Mouse (Mus musculus): ENCODE measurements at regions not wholly inside any gene's neighbourhood (a gene's known extent, or its start where the extent isn't known, plus 50 kb on each side); places are given as distances from the start of the nearest gene placed in this dataset.

GRCm38 (mm10) chr2:180404168-180404567 is 51.9 kb upstream of the Slco4a1 start:
- Histone ChIP-seq H3K4me3 (ENCODE audit: low read length) (no peak overlapping the region), H3K27me3 (ENCODE audit: control insufficient read depth, insufficient read depth, low read length) (no peaks in the 10 kb centered on the region), H3K9ac (ENCODE audit: low read length) (no peak overlapping the region), H3K4me1 (ENCODE audit: control insufficient read depth, insufficient read depth, low read length) (peaks cover 8% of the 10 kb centered on the region; the same call in 1 of the 2 replicates), H3K27ac (ENCODE audit: low read length) (no peak overlapping the region), H3K9me3 (replicated peaks; ENCODE audit: control insufficient read depth, low read length) (no peaks in the 10 kb centered on the region), H3K4me2 (ENCODE audit: low read depth, low read length) (no peak overlapping the region), H3K36me3 (ENCODE audit: control insufficient read depth, insufficient read depth) (no peaks in the 10 kb centered on the region)
- WGBS: 76% methylated on average over 5 of the region's 5 CpGs
- no peak for ATAC-seq (replicated peaks; ENCODE audit: extremely low read depth, insufficient read depth, low FRiP score)

- no peaks in the 10 kb centered on the region for H3K36me3 ChIP-seq (ENCODE audit: control insufficient read depth, insufficient read depth)
- no peak for ATAC-seq (replicated peaks; ENCODE audit: extremely low read depth, insufficient read depth, low FRiP score)
- H3K4me3 ChIP-seq (ENCODE audit: low read length): no peak overlapping the region
- H3K4me1 ChIP-seq (ENCODE audit: control insufficient read depth, insufficient read depth, low read length): peaks cover 12% of the 10 kb centered on the region
- no peak overlapping the region for H3K4me2 ChIP-seq (ENCODE audit: low read depth, low read length)
- WGBS: 62% methylated on average over 8 of the region's 8 CpGs
- no peaks in the 10 kb centered on the region for H3K27me3 ChIP-seq (ENCODE audit: control insufficient read depth, insufficient read depth, low read length)
- no peak overlapping the region for H3K9ac ChIP-seq (ENCODE audit: low read length)
- no peak overlapping the region for H3K27ac ChIP-seq (ENCODE audit: low read length)
- no peaks in the 10 kb centered on the region for H3K9me3 ChIP-seq (replicated peaks; ENCODE audit: control insufficient read depth, low read length)
Observed at GRCm38 (mm10) chr2:180403621-180404020, 52.4 kb upstream of the Slco4a1 start.

- Histone ChIP-seq H3K36me3 (ENCODE audit: control insufficient read depth, insufficient read depth) (no peaks in the 10 kb centered on the region), H3K4me2 (ENCODE audit: low read depth, low read length) (no peak overlapping the region), H3K27ac (ENCODE audit: low read length) (no peak overlapping the region), H3K4me1 (ENCODE audit: control insufficient read depth, insufficient read depth, low read length) (peaks cover 19% of the 10 kb centered on the region), H3K9me3 (replicated peaks; ENCODE audit: control insufficient read depth, low read length) (no peaks in the 10 kb centered on the region), H3K9ac (ENCODE audit: low read length) (no peak overlapping the region), H3K27me3 (ENCODE audit: control insufficient read depth, insufficient read depth, low read length) (no peaks in the 10 kb centered on the region), H3K4me3 (ENCODE audit: low read length) (no peak overlapping the region)
- ATAC-seq (replicated peaks; ENCODE audit: extremely low read depth, insufficient read depth, low FRiP score): no peak
- WGBS: 68% methylated on average over 9 of the region's 9 CpGs
Observed at GRCm38 (mm10) chr2:180402851-180403459, 53.1 kb upstream of the Slco4a1 start.

GRCm38 (mm10) chr2:180402433-180402832 is 53.6 kb upstream of the Slco4a1 start:
- H3K36me3 ChIP-seq (ENCODE audit: control insufficient read depth, insufficient read depth): no peaks in the 10 kb centered on the region
- 76% methylated on average over 4 of the region's 4 CpGs for WGBS
- peaks cover 24% of the 10 kb centered on the region for H3K4me1 ChIP-seq (ENCODE audit: control insufficient read depth, insufficient read depth, low read length)
- no peak overlapping the region for H3K27ac ChIP-seq (ENCODE audit: low read length)
- no peaks in the 10 kb centered on the region for H3K9me3 ChIP-seq (replicated peaks; ENCODE audit: control insufficient read depth, low read length)
- H3K27me3 ChIP-seq (ENCODE audit: control insufficient read depth, insufficient read depth, low read length): no peaks in the 10 kb centered on the region
- H3K4me2 ChIP-seq (ENCODE audit: low read depth, low read length): no peak overlapping the region
- ATAC-seq (replicated peaks; ENCODE audit: extremely low read depth, insufficient read depth, low FRiP score): no peak
- H3K9ac ChIP-seq (ENCODE audit: low read length): no peak overlapping the region
- no peak overlapping the region for H3K4me3 ChIP-seq (ENCODE audit: low read length)

GRCm38 (mm10) chr2:180401409-180402391 is 54.3 kb upstream of the Slco4a1 start:
- ATAC-seq (replicated peaks; ENCODE audit: extremely low read depth, insufficient read depth, low FRiP score): no peak
- H3K4me1 ChIP-seq (ENCODE audit: control insufficient read depth, insufficient read depth, low read length): peaks cover 26% of the 10 kb centered on the region
- no peaks in the 10 kb centered on the region for H3K36me3 ChIP-seq (ENCODE audit: control insufficient read depth, insufficient read depth)
- H3K4me2 ChIP-seq (ENCODE audit: low read depth, low read length): no peak overlapping the region
- H3K4me3 ChIP-seq (ENCODE audit: low read length): no peak overlapping the region
- H3K9ac ChIP-seq (ENCODE audit: low read length): no peak overlapping the region
- H3K27ac ChIP-seq (ENCODE audit: low read length): no peak overlapping the region
- 64% methylated on average over 8 of the region's 8 CpGs for WGBS
- no peaks in the 10 kb centered on the region for H3K9me3 ChIP-seq (replicated peaks; ENCODE audit: control insufficient read depth, low read length)
- H3K27me3 ChIP-seq (ENCODE audit: control insufficient read depth, insufficient read depth, low read length): no peaks in the 10 kb centered on the region

- peak overlapping the region; percentile 70 for H3K27ac ChIP-seq (ENCODE audit: low read length)
- no peak overlapping the region for H3K4me2 ChIP-seq (ENCODE audit: low read depth, low read length)
- 0 out of 2 replicates have a peak, but pooled peaks cover 4% of the 10 kb centered on the region for H3K36me3 ChIP-seq (ENCODE audit: control insufficient read depth, insufficient read depth)
- no peaks in the 10 kb centered on the region for H3K9me3 ChIP-seq (replicated peaks; ENCODE audit: control insufficient read depth, low read length)
- 84% methylated on average over 5 of the region's 5 CpGs for WGBS
- no peak overlapping the region for H3K4me3 ChIP-seq (ENCODE audit: low read length)
- peaks cover 31% of the 10 kb centered on the region for H3K4me1 ChIP-seq (ENCODE audit: control insufficient read depth, insufficient read depth, low read length)
- no peaks in the 10 kb centered on the region for H3K27me3 ChIP-seq (ENCODE audit: control insufficient read depth, insufficient read depth, low read length)
- no peak for ATAC-seq (replicated peaks; ENCODE audit: extremely low read depth, insufficient read depth, low FRiP score)
- H3K9ac ChIP-seq (ENCODE audit: low read length): no peak overlapping the region
Observed at GRCm38 (mm10) chr2:180400514-180401019, 55.5 kb upstream of the Slco4a1 start.

- peak; percentile 74 for ATAC-seq (replicated peaks; ENCODE audit: extremely low read depth, insufficient read depth, low FRiP score)
- Histone ChIP-seq H3K4me3 (ENCODE audit: low read length) (no peak overlapping the region), H3K9me3 (replicated peaks; ENCODE audit: control insufficient read depth, low read length) (no peaks in the 10 kb centered on the region), H3K27me3 (ENCODE audit: control insufficient read depth, insufficient read depth, low read length) (no peaks in the 10 kb centered on the region), H3K9ac (ENCODE audit: low read length) (no peak overlapping the region), H3K27ac (ENCODE audit: low read length) (peak overlapping the region; percentile 80), H3K4me2 (ENCODE audit: low read depth, low read length) (no peak overlapping the region), H3K36me3 (ENCODE audit: control insufficient read depth, insufficient read depth) (0 out of 2 replicates have a peak, but pooled peaks cover 4% of the 10 kb centered on the region), H3K4me1 (ENCODE audit: control insufficient read depth, insufficient read depth, low read length) (peaks cover 36% of the 10 kb centered on the region)
- WGBS: 44% methylated on average over 8 of the region's 8 CpGs
Observed at GRCm38 (mm10) chr2:180399651-180400513, 56.2 kb upstream of the Slco4a1 start.

- no peaks in the 10 kb centered on the region for H3K9me3 ChIP-seq (replicated peaks; ENCODE audit: control insufficient read depth, low read length)
- no peak overlapping the region for H3K4me2 ChIP-seq (ENCODE audit: low read depth, low read length)
- H3K27ac ChIP-seq (ENCODE audit: low read length): peak overlapping the region; percentile 80
- 71% methylated on average over 6 of the region's 6 CpGs for WGBS
- H3K4me3 ChIP-seq (ENCODE audit: low read length): no peak overlapping the region
- H3K27me3 ChIP-seq (ENCODE audit: control insufficient read depth, insufficient read depth, low read length): no peaks in the 10 kb centered on the region
- ATAC-seq (replicated peaks; ENCODE audit: extremely low read depth, insufficient read depth, low FRiP score): no peak
- 0 out of 2 replicates have a peak overlapping the region, but pooled peaks have one; percentile 20 for H3K9ac ChIP-seq (ENCODE audit: low read length)
- 0 out of 2 replicates have a peak, but pooled peaks cover 4% of the 10 kb centered on the region for H3K36me3 ChIP-seq (ENCODE audit: control insufficient read depth, insufficient read depth)
- peaks cover 44% of the 10 kb centered on the region for H3K4me1 ChIP-seq (ENCODE audit: control insufficient read depth, insufficient read depth, low read length)
Observed at GRCm38 (mm10) chr2:180398851-180399447, 57.1 kb upstream of the Slco4a1 start.

Measured in heart, embryonic 16.5 days (tissue).